Mouse (Mus musculus) gastrocnemius, postnatal 4 days (tissue): ENCODE results near the gene Ap1b1. TPM values are rescaled to one million over a fixed set of nuclear protein-coding genes. Genes with fewer than 3 reads are reported as not detected.
A peak's percentile ranks its signal among the peaks of the same experiment; 100 is the strongest.

Experiments used
- DNase-seq, 2 experiments: peaks; one replicate each; pipeline ENCODE4 v3.0.0; 2021 to 2022; ENCODE audit warnings: low spot score in 2 of 2, mixed read lengths in 2 of 2
- total RNA-seq, 2 experiments: library from RNA; stranded (reverse); gene quantifications; 2 replicates each; pipeline ENCODE4 v1.2.3; 2021

The Ap1b1 gene
- total RNA-seq, 2 experiments from 2014 or later = 46.5 to 58.0 TPM

- DNase-seq = no peak
These were observed 41.6 kb downstream of the Ap1b1 start for GRCm38 (mm10) chr11:5028228-5028627.

- no peak for DNase-seq
These were observed 46.1 kb downstream of the Ap1b1 start for GRCm38 (mm10) chr11:5032706-5033105.

GRCm38 (mm10) chr11:5033136-5033535, 46.5 kb downstream of the Ap1b1 start:
- DNase-seq = no peak

DNA sequence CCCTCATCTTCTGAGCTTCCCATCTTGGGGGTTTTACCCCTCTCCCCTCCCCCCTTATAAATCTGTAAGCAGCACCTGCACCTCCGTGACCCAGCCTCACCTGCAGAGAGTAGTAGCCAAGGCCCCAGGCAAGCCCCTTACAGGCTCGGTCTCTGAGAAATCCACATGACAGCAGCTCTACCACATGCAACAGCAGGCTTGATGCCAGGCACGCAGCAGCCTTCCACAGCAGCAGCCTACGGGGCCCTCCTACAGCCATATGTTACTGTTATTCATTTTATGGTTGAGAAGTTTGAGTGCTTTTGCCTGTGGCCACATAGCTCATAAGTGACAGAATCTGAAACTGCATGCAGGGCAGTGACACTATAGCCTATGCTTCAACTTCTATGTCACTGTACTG, 48.8 kb downstream of the Ap1b1 start:
- no peak for DNase-seq

GRCm38 (mm10) chr11:5037146-5037854, 50.7 kb downstream of the Ap1b1 start:
- no peak for DNase-seq

DNA sequence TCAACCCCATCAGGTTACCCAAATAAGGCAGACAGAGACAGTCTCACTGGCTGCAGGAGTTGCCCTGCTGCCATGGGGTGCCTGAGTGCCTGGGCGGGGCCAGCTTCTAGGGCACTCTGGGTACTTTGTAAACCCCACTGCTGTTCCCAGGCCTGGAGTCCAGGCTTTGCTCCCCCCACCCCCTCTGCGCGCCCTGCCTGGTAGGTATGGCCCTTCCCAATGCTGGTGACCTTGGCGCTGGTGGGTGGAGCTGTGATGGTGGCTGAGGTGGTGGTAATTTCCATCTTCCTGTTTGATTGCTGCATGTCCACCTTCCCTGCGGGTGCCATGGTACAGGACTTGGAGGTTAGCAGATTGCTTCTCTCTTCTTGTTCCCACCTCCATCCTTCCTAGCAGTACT, 54.0 kb downstream of the Ap1b1 start:
- DNase-seq = no peak

DNA sequence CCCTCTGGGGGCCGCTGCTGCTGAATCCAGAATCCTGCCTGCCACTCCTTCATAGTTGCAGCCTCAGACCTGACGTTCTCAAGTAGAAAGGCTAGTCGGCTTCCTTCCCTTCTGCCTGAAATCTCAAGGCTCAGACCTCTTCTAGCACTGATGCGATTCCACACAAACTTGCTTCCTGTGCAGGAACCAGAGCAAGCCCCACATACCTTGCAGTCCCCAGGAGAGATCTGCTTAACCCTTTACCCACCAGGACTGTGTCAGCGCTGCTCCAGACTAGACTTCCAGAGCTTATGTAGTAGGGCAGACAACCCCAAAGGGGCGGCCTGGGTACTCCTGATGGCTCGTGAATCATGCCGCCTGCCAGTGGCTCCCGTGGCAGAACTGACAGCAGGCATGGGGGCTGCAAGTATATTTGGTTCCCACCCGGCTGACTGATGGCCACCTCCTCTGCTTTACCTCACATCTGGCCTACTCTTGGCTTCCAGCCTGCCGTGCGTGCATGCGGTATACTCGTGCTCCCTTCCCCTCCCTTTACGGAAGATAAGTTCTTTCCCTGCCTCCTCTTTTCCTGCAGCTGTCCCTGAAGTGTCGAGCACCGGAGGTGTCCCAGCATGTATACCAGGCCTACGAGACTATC, 54.6 kb downstream of the Ap1b1 start:
- DNase-seq = no peak

- no peak for DNase-seq
These were observed 56.2 kb downstream of the Ap1b1 start for GRCm38 (mm10) chr11:5042645-5043381.

DNA sequence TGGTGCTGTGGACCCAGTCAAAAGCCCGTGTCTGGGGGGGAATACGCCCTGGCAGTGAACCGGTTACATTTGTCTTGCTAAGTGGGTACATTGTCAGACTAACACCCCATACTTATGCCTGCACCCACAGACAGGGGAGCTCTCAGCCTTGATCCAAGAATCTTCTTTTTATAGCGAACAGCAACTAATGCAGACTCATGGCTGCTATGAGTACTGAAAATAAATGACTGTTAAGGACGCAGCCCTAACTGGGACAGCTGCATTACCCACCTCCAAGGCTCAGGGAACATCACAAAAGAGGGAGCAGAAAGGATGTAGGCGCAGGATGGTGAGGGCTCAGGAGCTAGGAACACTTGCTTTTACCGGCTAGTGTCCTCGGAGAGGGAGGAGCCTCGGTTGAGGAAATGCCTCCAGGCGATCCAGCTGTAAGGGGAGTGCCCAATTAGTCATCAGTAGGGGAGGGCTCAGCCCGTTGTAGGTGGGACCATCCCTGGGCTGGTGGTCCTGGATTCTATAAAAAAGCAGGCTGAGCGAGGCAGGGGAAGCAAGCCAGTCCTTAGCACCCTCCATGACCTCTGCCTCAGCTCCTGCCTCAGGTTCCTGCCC, 59.8 kb downstream of the Ap1b1 start:
- DNase-seq = no peak

GRCm38 (mm10) chr11:5051629-5052028, 65.0 kb downstream of the Ap1b1 start:
- no peak for DNase-seq

GRCm38 (mm10) chr11:5052200-5052854, 65.7 kb downstream of the Ap1b1 start:
- no peak for DNase-seq

DNA sequence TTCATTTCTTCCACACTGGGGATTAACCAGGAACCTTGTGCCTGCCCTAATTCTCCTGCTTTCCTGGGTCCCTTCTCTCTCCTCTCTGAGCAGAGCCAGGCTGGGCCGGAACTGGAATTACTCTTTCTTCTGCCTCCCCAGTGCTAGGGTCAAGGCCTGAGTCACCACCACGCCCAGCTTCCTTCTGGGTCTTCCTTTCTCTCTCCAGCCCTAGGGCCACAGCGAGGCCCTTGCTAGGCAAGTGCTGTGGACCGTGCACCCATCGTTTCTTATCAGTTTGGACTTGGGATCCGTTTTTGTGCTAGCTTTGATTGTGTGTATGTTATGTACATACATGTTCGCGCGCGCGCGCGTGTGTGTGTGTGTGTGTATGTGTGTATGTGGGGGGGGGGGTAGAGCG, 67.5 kb downstream of the Ap1b1 start:
- DNase-seq = no peak

GRCm38 (mm10) chr11:5054874-5055273, 68.2 kb downstream of the Ap1b1 start:
- DNase-seq = no peak

DNA sequence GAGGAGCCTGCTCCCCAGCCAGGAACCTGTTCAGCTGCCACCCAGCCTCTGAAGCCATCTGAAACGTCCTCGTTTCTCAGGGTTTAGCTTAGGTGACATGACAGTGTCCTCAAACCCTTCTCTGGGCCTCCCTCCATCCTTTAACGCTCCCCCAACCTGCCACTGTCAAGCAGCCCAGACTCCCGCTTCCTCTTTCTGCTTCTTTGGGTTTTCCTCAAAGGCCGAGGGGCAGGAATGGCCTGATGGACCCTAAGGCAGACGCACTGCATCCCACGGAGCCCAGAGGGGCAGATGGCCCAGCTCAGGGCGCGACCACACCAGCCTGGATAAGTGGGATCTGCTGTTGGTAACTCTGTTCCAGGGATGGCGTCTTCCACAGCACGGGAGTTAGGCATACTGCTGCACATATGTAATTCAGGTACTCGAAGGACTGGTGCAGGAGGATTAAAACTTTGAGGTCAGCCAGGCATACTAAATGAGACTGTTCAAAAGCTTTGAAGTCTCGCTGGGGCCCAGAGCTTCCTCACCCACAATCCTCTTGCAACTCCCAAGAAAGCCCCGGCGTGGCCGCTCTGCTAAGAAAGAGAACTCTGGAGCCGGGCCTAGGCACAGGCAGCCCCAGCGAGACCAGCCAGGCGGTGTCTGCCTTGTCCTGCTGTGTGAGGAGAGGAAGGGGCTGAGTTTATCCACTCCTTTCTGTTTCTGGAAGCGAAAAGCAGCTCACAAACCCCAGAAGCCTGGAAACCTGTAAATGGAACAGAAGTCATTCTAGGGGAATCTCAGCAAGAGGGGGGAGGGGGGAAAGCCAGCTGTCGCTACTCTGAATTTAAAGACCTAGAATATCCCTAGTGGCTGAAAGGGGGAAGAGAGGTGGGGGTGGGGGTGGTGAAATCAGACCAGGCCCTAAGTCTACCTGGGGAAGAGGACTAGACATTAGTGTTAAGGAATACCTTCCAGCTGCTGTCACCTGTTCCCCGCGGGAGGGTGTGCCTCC, 69.6 kb downstream of the Ap1b1 start:
- no peak for DNase-seq

DNA sequence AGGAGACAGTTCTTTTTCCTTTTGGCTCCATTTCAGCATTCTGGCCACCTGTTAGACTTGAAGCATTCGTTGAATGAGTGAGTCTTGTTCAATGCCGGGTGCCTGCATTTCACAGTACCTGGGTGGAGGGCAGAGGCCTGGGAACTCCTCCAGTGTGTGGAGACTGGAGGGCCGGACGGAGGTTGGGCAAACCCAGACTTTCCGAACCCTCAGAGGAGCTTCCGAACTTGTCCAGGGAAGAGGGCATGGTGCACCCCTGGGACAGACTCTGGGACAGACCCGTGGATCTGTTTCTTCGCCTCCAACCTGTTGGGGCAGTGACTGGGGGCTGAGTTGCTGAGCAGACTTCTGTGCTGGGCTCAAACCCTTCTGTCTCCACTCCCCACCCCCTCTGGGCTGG, 70.4 kb downstream of the Ap1b1 start:
- no peak for DNase-seq

DNA sequence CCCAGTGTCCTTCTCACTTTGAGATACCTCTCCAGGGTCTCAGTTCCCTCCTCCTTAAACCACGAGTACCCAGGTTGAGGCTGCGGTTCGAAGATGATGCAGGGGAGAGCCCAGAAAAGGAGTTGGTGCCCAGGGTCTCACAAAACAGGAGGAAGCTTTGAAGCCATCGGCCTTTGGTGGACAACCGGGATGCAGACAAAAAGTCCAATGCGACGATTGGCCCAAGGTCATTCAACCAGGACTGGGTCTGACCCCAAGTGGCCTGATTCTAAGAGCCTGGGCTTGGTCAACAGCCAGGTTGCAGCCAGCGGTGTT, 70.9 kb downstream of the Ap1b1 start:
- no peak for DNase-seq

DNA sequence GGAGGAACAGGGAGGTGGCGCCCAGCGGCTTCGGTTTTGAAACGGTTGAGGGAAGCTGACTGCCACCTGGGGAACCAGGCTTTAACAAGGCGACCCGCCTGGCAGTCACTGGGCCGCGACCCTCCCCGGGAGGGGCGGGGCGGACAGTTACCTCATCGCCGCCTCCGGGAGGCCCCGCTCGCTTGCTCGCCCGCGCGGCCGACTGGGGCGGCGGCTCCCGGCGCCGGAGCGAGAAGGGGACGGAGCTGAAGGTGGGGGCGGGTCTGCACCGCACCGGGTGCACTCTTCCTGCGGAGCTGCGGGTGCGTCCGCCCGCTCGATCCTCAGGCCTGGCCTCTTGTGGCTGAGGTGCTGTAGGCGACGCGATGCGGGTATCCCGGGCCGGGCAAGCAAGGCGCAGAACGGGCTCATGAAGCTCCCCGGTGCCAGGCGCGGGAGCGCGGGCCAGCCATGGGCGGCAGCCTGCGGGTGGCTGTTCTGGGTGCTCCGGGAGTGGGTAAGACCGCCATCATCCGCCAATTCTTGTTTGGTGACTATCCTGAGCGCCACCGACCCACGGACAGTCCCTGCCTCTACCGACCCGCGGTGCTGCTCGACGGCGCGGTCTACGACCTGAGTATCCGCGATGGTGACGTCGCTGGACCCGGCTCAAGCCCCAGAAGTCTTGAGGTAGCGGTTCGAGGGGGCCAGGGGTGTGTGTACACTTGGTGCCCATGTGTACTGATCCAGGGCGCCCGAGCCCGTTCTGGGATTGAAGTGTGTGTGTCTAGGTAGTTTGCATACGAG, 71.4 kb downstream of the Ap1b1 start, which contains the start of gene Rasl10a:
Gene Rasl10a (plus strand): TSS at position 273 of the 786 bp plus-strand sequence.
- peak in 1 of 2 experiments; percentile 38 for DNase-seq

DNA sequence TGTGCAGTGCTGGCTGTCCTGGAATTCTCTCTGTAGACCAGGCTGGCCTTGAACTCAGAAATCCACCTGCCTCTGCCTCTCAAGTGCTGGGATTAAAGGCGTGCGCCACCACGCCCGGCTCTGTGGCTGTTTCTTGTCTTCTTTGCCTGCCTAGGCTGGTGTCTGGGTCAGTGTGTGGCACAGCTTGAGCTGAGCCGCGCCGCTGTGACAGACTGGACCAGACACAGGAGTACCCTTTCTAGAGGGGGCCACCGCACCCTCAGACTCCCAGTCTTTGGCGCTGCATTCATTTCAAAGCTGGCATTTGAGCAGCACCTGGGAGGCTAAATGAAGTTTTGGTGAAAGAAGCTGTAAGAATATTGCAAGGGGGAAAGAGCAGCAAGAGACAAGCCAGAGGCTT, 72.2 kb downstream of the Ap1b1 start:
- DNase-seq = no peak

- no peak for DNase-seq
These were observed 72.6 kb downstream of the Ap1b1 start for GRCm38 (mm10) chr11:5059230-5059629.
